Mouse (Mus musculus): ENCODE results near the gene Gmpr. TPM values are rescaled to one million over a fixed set of nuclear protein-coding genes. Genes with fewer than 3 reads are reported as not detected.
"Not testable (repeated sequence)": the region's sequence is repeated elsewhere in the genome, so short reads cannot be mapped to it uniquely, and the experiment has no call there.

The Gmpr gene
- 100 to 1,000 TPM; 221 to 255 TPM for total RNA-seq (2021)

GRCm38 (mm10) chr13:45507274-45508229 lies at the start of gene Gmpr:
Gene Gmpr, plus strand, starts transcription at chr13:45507444.
- intact Hi-C loops (cut with DNase I): no loop called here
- peak; percentile 87 to 90 for DNase-seq

DNA sequence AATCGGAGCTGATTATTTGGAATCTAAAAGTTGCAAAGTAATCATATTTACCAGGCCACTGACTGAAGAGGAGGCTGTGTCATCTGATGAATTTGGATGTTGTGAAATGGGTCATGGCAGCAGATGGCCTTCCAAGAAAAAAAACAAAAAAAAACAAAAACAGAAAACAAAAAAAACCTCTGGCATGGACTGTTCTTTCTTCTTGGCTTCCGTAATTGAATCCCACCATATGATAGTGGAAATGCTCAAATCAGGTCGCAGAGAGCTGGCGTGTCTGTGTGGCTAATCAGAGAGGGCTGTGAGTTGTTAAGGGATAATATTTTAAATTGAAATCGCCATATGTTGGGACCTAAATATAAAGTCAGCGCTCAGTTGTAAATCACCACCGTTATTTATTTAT lies 49.8 kb upstream of the Gmpr start:
- no peak for DNase-seq
- intact Hi-C loops (cut with DNase I): loop anchor here (5.0 kb wide), 1 partner anchor 185 kb away; no protein-coding TSS in a partner anchor

- intact Hi-C loops (cut with DNase I): no loop called here
- no peak for DNase-seq
Measured at GRCm38 (mm10) chr13:45460177-45460576, 47.1 kb upstream of the Gmpr start.

- no peak for DNase-seq
- intact Hi-C loops (cut with DNase I): no loop called here
Measured at GRCm38 (mm10) chr13:45461370-45461958, 45.8 kb upstream of the Gmpr start.

- DNase-seq: no peak
- intact Hi-C loops (cut with DNase I): no loop called here
Measured at GRCm38 (mm10) chr13:45465616-45466015, 41.6 kb upstream of the Gmpr start.

DNA sequence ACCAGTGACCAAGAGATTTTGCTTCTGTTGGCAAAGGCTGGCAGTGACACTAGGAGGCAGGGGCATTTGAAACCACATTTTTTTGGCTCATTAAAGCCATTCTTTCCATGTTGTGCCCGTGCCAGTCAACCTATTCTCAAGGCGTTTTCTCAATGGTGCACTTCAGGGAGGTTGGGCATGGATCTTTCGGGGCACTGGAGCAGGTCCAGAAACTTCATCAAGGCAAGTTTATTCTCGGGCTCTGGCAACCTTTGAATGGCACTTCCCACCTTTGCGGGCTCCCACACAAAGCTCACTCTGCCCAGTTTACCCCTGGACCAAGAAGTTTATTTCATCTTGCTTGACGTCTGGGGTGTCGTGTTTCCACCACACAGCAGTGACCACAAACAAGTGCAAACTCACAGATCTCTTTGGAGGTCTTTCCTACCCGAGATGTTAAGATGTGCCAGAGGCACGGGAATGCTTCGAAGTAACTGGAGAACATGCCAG lies 41.2 kb upstream of the Gmpr start:
- intact Hi-C loops (cut with DNase I): no loop called here
- no peak for DNase-seq

- intact Hi-C loops (cut with DNase I): no loop called here
- DNase-seq: no peak
Measured at GRCm38 (mm10) chr13:45468751-45469150, 38.5 kb upstream of the Gmpr start.

- DNase-seq: peak in 1 of 2 experiments; percentile 30
- intact Hi-C loops (cut with DNase I): loop anchor here (10.0 kb wide), 1 partner anchor 305 kb away; no protein-coding TSS in a partner anchor
Measured at GRCm38 (mm10) chr13:45469481-45470301, 37.6 kb upstream of the Gmpr start.

GRCm38 (mm10) chr13:45473311-45473710 lies 33.9 kb upstream of the Gmpr start:
- intact Hi-C loops (cut with DNase I): loop anchor here (10.0 kb wide), 1 partner anchor 309 kb away; no protein-coding TSS in a partner anchor
- DNase-seq: no peak

DNA sequence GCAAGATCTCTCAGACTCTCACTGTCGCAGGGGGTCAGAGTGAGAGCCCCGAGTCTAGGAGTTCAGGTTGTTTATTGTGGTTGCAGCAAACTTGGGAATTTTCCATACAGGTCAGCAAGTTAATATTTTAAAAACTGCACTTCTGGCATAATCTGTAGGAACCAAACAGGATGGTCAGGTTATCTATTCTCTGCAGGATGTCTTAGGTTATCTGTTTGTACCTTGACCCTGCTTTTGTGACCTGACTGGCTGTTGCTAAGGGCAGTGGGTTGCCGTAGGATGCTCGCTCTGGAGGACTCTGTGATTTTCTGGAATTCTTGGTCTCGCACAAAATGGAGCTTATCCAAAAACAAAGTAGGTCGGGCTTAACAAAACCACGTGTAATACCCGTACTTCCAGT lies 31.9 kb upstream of the Gmpr start:
- intact Hi-C loops (cut with DNase I): loop anchor here (10.0 kb wide), 1 partner anchor 310 kb away; no protein-coding TSS in a partner anchor
- no peak for DNase-seq

DNA sequence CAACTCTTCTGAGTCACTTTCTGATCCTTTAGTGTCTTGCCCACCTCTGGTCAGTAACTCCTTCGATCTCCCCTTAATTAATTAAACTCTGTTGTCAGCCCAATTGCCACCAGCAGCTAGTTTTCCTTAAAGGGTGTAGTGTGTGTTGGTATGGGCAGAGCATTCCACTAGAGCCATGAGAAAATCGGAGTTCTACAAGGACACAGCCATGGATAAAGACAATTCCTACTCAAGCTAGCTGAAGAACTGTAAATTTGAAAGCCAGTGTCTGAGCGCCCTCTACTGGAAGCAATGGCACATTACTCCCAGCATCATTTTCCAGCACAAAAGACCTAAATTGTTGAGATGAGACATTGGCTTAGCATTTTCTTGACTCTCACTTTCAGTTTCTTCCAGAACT lies 30.1 kb upstream of the Gmpr start:
- intact Hi-C loops (cut with DNase I): loop anchor here (2.0 to 10.0 kb wide), 3 partner anchors 86 to 446 kb away; no protein-coding TSS in a partner anchor
- DNase-seq: peak; percentile 79 to 87

- intact Hi-C loops (cut with DNase I): loop anchor here (2.0 to 10.0 kb wide), 2 partner anchors 37 to 315 kb away; no protein-coding TSS in a partner anchor
- no peak for DNase-seq
Measured at GRCm38 (mm10) chr13:45479951-45480350, 27.3 kb upstream of the Gmpr start.

DNA sequence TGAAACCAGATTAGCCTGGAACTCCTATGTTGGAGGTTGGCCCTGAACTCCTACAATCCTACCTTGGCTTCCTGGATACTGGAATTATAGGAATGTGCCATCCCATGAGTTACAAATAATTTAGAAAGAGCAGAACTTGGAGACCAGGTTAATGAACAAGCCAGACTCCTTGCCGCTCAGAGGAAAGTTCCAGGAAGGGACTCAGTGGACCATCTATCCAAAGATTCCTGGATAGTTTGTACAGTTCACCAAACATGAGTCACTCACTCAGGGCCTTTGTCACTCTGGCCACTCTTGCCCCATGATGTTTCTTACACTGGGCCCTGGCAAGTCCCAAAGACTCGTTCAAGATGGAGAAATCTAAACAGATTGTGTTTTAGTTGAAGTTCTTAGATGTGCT lies 24.0 kb upstream of the Gmpr start:
- intact Hi-C loops (cut with DNase I): no loop called here
- no peak for DNase-seq

- intact Hi-C loops (cut with DNase I); DNase-seq: not testable (repeated sequence)
Measured at GRCm38 (mm10) chr13:45483949-45484348, 23.3 kb upstream of the Gmpr start.

GRCm38 (mm10) chr13:45485602-45486001 lies 21.6 kb upstream of the Gmpr start:
- intact Hi-C loops (cut with DNase I): no loop called here
- peak in 1 of 2 experiments; percentile 50 for DNase-seq

GRCm38 (mm10) chr13:45486598-45486997 lies 20.6 kb upstream of the Gmpr start:
- intact Hi-C loops (cut with DNase I): no loop called here
- peak; percentile 88 to 91 for DNase-seq

GRCm38 (mm10) chr13:45491991-45492732 lies 15.1 kb upstream of the Gmpr start:
- no peak for DNase-seq
- intact Hi-C loops (cut with DNase I): no loop called here

DNA sequence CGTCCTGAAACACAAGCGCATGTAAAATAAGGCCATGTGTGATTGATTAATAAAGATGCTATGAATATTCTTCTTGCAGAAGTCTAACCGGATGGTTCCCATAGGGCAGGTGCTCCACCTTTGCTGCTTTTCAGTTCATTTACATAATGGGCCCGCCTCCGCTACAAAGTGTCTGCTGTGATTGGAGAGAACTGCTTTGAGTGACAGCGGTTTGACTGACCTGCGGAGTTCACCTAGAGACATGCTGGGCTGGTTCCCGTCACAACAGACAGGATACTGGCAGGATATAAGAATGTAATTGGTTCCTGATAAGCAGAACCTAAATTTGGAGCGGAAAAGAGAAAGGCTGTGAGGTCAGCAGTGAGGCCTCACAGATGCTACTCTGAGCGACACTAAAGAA lies 13.4 kb upstream of the Gmpr start:
- intact Hi-C loops (cut with DNase I): no loop called here
- DNase-seq: peak; percentile 68 to 73

GRCm38 (mm10) chr13:45498623-45499022 lies 8.6 kb upstream of the Gmpr start:
- no peak for DNase-seq
- intact Hi-C loops (cut with DNase I): no loop called here

GRCm38 (mm10) chr13:45499391-45499790 lies 7.9 kb upstream of the Gmpr start:
- no peak for DNase-seq
- intact Hi-C loops (cut with DNase I): no loop called here
